9 mouse cellular contexts compared by ENCODE assay signal in the genomic region with DNA sequence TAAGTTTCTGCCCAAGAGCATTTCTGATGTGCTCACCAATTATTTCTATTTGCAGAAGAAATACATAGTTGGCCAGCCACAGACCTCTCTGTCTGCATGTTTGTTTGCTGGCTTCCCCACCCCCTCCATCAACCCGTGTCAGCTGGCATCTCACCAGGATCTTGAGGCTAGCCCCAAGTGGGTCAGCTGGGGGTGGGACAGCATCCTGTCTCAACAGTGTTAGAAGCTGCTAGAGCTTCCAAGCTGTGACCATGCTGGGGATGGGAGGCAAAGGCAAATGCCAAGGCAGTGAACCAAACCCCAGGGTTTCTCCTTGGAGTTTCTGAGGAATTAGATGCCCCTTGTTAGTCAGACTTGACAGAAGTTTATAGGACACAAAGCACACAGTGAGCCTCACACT. TPM values are rescaled to one million over a fixed set of nuclear protein-coding genes. Genes with fewer than 3 reads are reported as not detected.
DNase-seq lines count a peak whose midpoint lies in the region; ATAC-seq and TF ChIP-seq lines count a peak whose summit lies in the region.
"Had no signal": no experiment of that assay in that cellular context is flagged by ENCODE, and none has a peak within 500 bp of the region (broad histone marks: within the 10 kb centered on the region; RNA-seq: fewer than 3 reads in every experiment).

No protein-coding gene starts in this region.

- H3K4me3 ChIP-seq in embryonic facial prominence, embryonic 13.5 days, result no peak overlapping the region
- no peak overlapping the region for H3K4me3 ChIP-seq in embryonic facial prominence, embryonic 10.5 days
- no peak overlapping the region for H3K4me3 ChIP-seq in lung, embryonic 16.5 days (ENCODE audit: low read length)
- no peak overlapping the region for H3K4me3 ChIP-seq in lung, adult 2 months (replicated peaks; ENCODE audit: extremely low read depth, low read depth, low read length)
- H3K4me3 ChIP-seq in embryonic facial prominence, embryonic 15.5 days (replicated peaks), result no peak overlapping the region
- no peak overlapping the region for H3K4me3 ChIP-seq in liver, embryonic 12.5 days

- WGBS in embryonic facial prominence, embryonic 13.5 days, result 40% methylated on average over 1 of the region's 1 CpGs
- 35% methylated on average over 1 of the region's 1 CpGs for WGBS in embryonic facial prominence, embryonic 10.5 days
- whole genome bisulfite sequencing in lung, embryonic 16.5 days, result 14% methylated on average over 1 of the region's 1 CpGs
- 0% methylated on average over 1 of the region's 1 CpGs for WGBS in lung, adult 2 months
- WGBS in embryonic facial prominence, embryonic 15.5 days, result 29% methylated on average over 1 of the region's 1 CpGs
- WGBS in liver, embryonic 12.5 days (ENCODE audit: insufficient replicate concordance), result 9% methylated on average over 1 of the region's 1 CpGs

- no peak for TF ChIP-seq POLR2A in lung, adult 2 months (IDR thresholded peaks at IDR 0.05; ENCODE audit: borderline replicate concordance, extremely low read depth, low read depth, low read length)

- peaks cover 28% of the 10 kb centered on the region for H3K4me1 ChIP-seq in embryonic facial prominence, embryonic 13.5 days
- peaks cover 4% of the 10 kb centered on the region for H3K4me1 ChIP-seq in embryonic facial prominence, embryonic 10.5 days
- 0 out of 2 replicates have a peak, but pooled peaks cover 5% of the 10 kb centered on the region for H3K4me1 ChIP-seq in lung, embryonic 16.5 days (replicated peaks; ENCODE audit: control insufficient read depth, insufficient read depth, low read length)
- H3K4me1 ChIP-seq in lung, adult 2 months (ENCODE audit: control insufficient read depth, insufficient read depth, low read length), result peaks cover 9% of the 10 kb centered on the region; the same call in 1 of the 2 replicates
- peaks cover 43% of the 10 kb centered on the region for H3K4me1 ChIP-seq in embryonic facial prominence, embryonic 15.5 days
- peaks cover 26% of the 10 kb centered on the region for H3K4me1 ChIP-seq in liver, embryonic 12.5 days

- no peak for ATAC-seq in embryonic facial prominence, embryonic 13.5 days (ENCODE audit: insufficient number of reproducible peaks, insufficient read depth, low FRiP score, low TSS enrichment, low read depth)
- ATAC-seq in lung, embryonic 16.5 days (ENCODE audit: low read depth), result 0 out of 2 replicates have a peak, but pooled peaks have one; percentile 31
- ATAC-seq in embryonic facial prominence, embryonic 15.5 days (ENCODE audit: insufficient number of reproducible peaks, low FRiP score, low TSS enrichment, low read depth), result no peak
- ATAC-seq in liver, embryonic 12.5 days, result no peak

- no peaks in the 10 kb centered on the region for H3K9me3 ChIP-seq in embryonic facial prominence, embryonic 13.5 days
- no peaks in the 10 kb centered on the region for H3K9me3 ChIP-seq in embryonic facial prominence, embryonic 10.5 days
- no peaks in the 10 kb centered on the region for H3K9me3 ChIP-seq in lung, embryonic 16.5 days (ENCODE audit: control insufficient read depth, low read length)
- no peaks in the 10 kb centered on the region for H3K9me3 ChIP-seq in embryonic facial prominence, embryonic 15.5 days (replicated peaks)
- no peaks in the 10 kb centered on the region for H3K9me3 ChIP-seq in liver, embryonic 12.5 days (replicated peaks)

- H3K4me2 ChIP-seq in embryonic facial prominence, embryonic 13.5 days, result no peak overlapping the region
- H3K4me2 ChIP-seq in lung, embryonic 16.5 days (ENCODE audit: low read depth, low read length), result no peak overlapping the region
- H3K4me2 ChIP-seq in embryonic facial prominence, embryonic 15.5 days (replicated peaks), result no peak overlapping the region
- H3K4me2 ChIP-seq in liver, embryonic 12.5 days, result no peak overlapping the region

- H3K9ac ChIP-seq in embryonic facial prominence, embryonic 13.5 days, result no peak overlapping the region
- H3K9ac ChIP-seq in lung, embryonic 16.5 days (ENCODE audit: low read length), result no peak overlapping the region
- no peak overlapping the region for H3K9ac ChIP-seq in embryonic facial prominence, embryonic 15.5 days
- no peak overlapping the region for H3K9ac ChIP-seq in liver, embryonic 12.5 days

- no peaks in the 10 kb centered on the region for H3K27me3 ChIP-seq in embryonic facial prominence, embryonic 13.5 days
- H3K27me3 ChIP-seq in embryonic facial prominence, embryonic 10.5 days (replicated peaks; ENCODE audit: low read depth, poor library complexity, severe bottlenecking), result no peaks in the 10 kb centered on the region
- H3K27me3 ChIP-seq in lung, embryonic 16.5 days (ENCODE audit: control insufficient read depth, insufficient read depth, low read depth, low read length), result no peaks in the 10 kb centered on the region
- no peaks in the 10 kb centered on the region for H3K27me3 ChIP-seq in embryonic facial prominence, embryonic 15.5 days
- H3K27me3 ChIP-seq in liver, embryonic 12.5 days (replicated peaks), result 0 out of 2 replicates have a peak, but pooled peaks cover 6% of the 10 kb centered on the region

- TF ChIP-seq CTCF in lung, adult 2 months (IDR thresholded peaks at IDR 0.05; ENCODE audit: insufficient read depth, low read length), result no peak

- no peak for DNase-seq in embryonic facial prominence, embryonic 10.5 days (ENCODE audit: low spot score)
- no peak for DNase-seq in lung, adult 2 months
- DNase-seq in lung, postnatal 4 days, result peak; percentile 47 to 72
- no peak for DNase-seq in liver
- DNase-seq: kidney, adult 8-10 months had no signal

- peak overlapping the region; percentile 52 for H3K27ac ChIP-seq in embryonic facial prominence, embryonic 13.5 days
- H3K27ac ChIP-seq in embryonic facial prominence, embryonic 10.5 days (replicated peaks), result no peak overlapping the region
- no peak overlapping the region; the same call in 1 of the 2 replicates for H3K27ac ChIP-seq in lung, embryonic 16.5 days (ENCODE audit: low read length)
- peak overlapping the region; percentile 81 for H3K27ac ChIP-seq in embryonic facial prominence, embryonic 15.5 days (replicated peaks)
- H3K27ac ChIP-seq in liver, embryonic 12.5 days, result no peak overlapping the region

- H3K36me3 ChIP-seq in embryonic facial prominence, embryonic 13.5 days, result no peaks in the 10 kb centered on the region
- H3K36me3 ChIP-seq in embryonic facial prominence, embryonic 10.5 days (replicated peaks), result no peaks in the 10 kb centered on the region
- no peaks in the 10 kb centered on the region for H3K36me3 ChIP-seq in lung, embryonic 16.5 days (ENCODE audit: control insufficient read depth, insufficient read depth, low read length)
- no peaks in the 10 kb centered on the region for H3K36me3 ChIP-seq in embryonic facial prominence, embryonic 15.5 days
- H3K36me3 ChIP-seq in liver, embryonic 12.5 days, result no peaks in the 10 kb centered on the region

RNA-seq across cellular contexts. Expression of a gene that starts 34.1 kb away (rescaled TPM):
- polyA plus RNA-seq in embryonic facial prominence, embryonic 13.5 days (2015; fragmentation: Nextera tagmentation; extraction: Ambion mirVana), result 70.5 and 73.8 TPM in 2 replicates
- 87.6 and 100 TPM in 2 replicates for polyA plus RNA-seq in embryonic facial prominence, embryonic 10.5 days (2016; fragmentation: Nextera tagmentation; extraction: Ambion mirVana)
- 60.8 and 65.7 TPM in 2 replicates for polyA plus RNA-seq in lung, embryonic 16.5 days (2015; fragmentation: Nextera tagmentation; extraction: Ambion mirVana)
- polyA plus RNA-seq in lung, adult 2 months (2012; rRNA removed), result 21.7 and 29.8 TPM in 2 replicates
- polyA plus RNA-seq in embryonic facial prominence, embryonic 15.5 days (2015; fragmentation: Nextera tagmentation; extraction: Ambion mirVana), result 67.0 and 67.6 TPM in 2 replicates
- 71.6 and 73.4 TPM in 2 replicates for polyA plus RNA-seq in liver, embryonic 12.5 days (2016; fragmentation: Nextera tagmentation; extraction: Ambion mirVana)

RNA-seq across cellular contexts. Expression of a gene that starts 36.4 kb away (rescaled TPM):
- 5.4 and 6.1 TPM in 2 replicates for polyA plus RNA-seq in embryonic facial prominence, embryonic 13.5 days (2015; fragmentation: Nextera tagmentation; extraction: Ambion mirVana)
- polyA plus RNA-seq in embryonic facial prominence, embryonic 10.5 days (2016; fragmentation: Nextera tagmentation; extraction: Ambion mirVana), result 0.47 and 0.61 TPM in 2 replicates
- polyA plus RNA-seq in lung, embryonic 16.5 days (2015; fragmentation: Nextera tagmentation; extraction: Ambion mirVana), result 8.6 and 9.4 TPM in 2 replicates
- 35.7 and 37.7 TPM in 2 replicates for polyA plus RNA-seq in lung, adult 2 months (2012; rRNA removed)
- polyA plus RNA-seq in embryonic facial prominence, embryonic 15.5 days (2015; fragmentation: Nextera tagmentation; extraction: Ambion mirVana), result 21.4 and 25.0 TPM in 2 replicates
- polyA plus RNA-seq in liver, embryonic 12.5 days (2016; fragmentation: Nextera tagmentation; extraction: Ambion mirVana), result 4.0 and 4.4 TPM in 2 replicates

Comparison
In these comparisons a context has a peak if more than half of its experiments do, and no peak if none do; other contexts are left out.
1. H3K27ac ChIP-seq: peak in embryonic facial prominence, embryonic 13.5 days (single experiment) and embryonic facial prominence, embryonic 15.5 days (single experiment); none in embryonic facial prominence, embryonic 10.5 days (single experiment), lung, embryonic 16.5 days (single experiment) and liver, embryonic 12.5 days (single experiment).
2. DNase-seq: peak in lung, postnatal 4 days (2 of 2); none in embryonic facial prominence, embryonic 10.5 days (single experiment), lung, adult 2 months (single experiment) and liver (single experiment).